Mouse (Mus musculus) heart, postnatal 10 days (tissue): ENCODE results near the gene Zfp119b. TPM values are rescaled to one million over a fixed set of nuclear protein-coding genes. Genes with fewer than 3 reads are reported as not detected.
A peak's percentile ranks its signal among the peaks of the same experiment; 100 is the strongest.

ENCODE experiments used
- DNase-seq, 2 experiments: peaks; one replicate each; pipeline ENCODE4 v3.0.0; 2021
- intact Hi-C: fragments of 180-260 bp; cut with DNase I; formaldehyde crosslinking; loops from one replicate; pipeline ENCODE4 v1.15.1; 2025
- total RNA-seq, 2 experiments: library from RNA; stranded (reverse); gene quantifications; 2 replicates each; pipeline ENCODE4 v1.2.3; 2021

Zfp119b gene
- total RNA-seq, result 1 to 10 TPM; 4.4 to 4.5 TPM

GRCm38 (mm10) chr17:55949400-55949799 lies at the start of gene Zfp119b:
Gene Zfp119b, minus strand, starts transcription at chr17:55949500.
- intact Hi-C loops, result no loop called here

GRCm38 (mm10) chr17:55996007-55996406 lies 46.7 kb upstream of the Zfp119b start:
- peak in 1 of 2 experiments; percentile 29 for DNase-seq
- intact Hi-C loops, result no loop called here

More at GRCm38 (mm10) chr17:55949400-55949799, at the start of gene Zfp119b:
- DNase-seq, result no peak

- intact Hi-C loops, result no loop called here
- DNase-seq, result no peak
Observed at GRCm38 (mm10) chr17:55990278-55990898, 41.1 kb upstream of the Zfp119b start.

- intact Hi-C loops, result no loop called here
Observed at GRCm38 (mm10) chr17:55986030-55986961, 37.0 kb upstream of the Zfp119b start, which contains the start of gene Fsd1. Gene Fsd1, plus strand, starts transcription at chr17:55986509.

GRCm38 (mm10) chr17:55977301-55977700 lies 28.0 kb upstream of the Zfp119b start:
- DNase-seq, result no peak
- intact Hi-C loops, result no loop called here

More at GRCm38 (mm10) chr17:55986030-55986961, 37.0 kb upstream of the Zfp119b start, which contains the start of gene Fsd1:
- peak; percentile 43 to 68 for DNase-seq

- peak; percentile 83 to 91 for DNase-seq
- intact Hi-C loops, result loop anchor here (1.0 kb wide), 1 partner anchor 34 kb away; no protein-coding TSS in a partner anchor
Observed at GRCm38 (mm10) chr17:55976255-55976862, 27.1 kb upstream of the Zfp119b start.

- intact Hi-C loops, result no loop called here
- no peak for DNase-seq
Observed at GRCm38 (mm10) chr17:55971453-55971852, 22.2 kb upstream of the Zfp119b start.

- DNase-seq, result peak; percentile 47 to 54
- intact Hi-C loops, result no loop called here
Observed at GRCm38 (mm10) chr17:55969966-55970891, 20.9 kb upstream of the Zfp119b start, which contains the start of gene Shd. Gene Shd, plus strand, starts transcription at chr17:55970467.

- DNase-seq, result peak; percentile 29 to 45
- intact Hi-C loops, result no loop called here
Observed at GRCm38 (mm10) chr17:55969560-55969959, 20.3 kb upstream of the Zfp119b start.

- peak; percentile 41 to 55 for DNase-seq
- intact Hi-C loops, result no loop called here
Observed at GRCm38 (mm10) chr17:55968210-55968609, 18.9 kb upstream of the Zfp119b start.

- intact Hi-C loops, result no loop called here
- no peak for DNase-seq
Observed at GRCm38 (mm10) chr17:55967186-55967585, 17.9 kb upstream of the Zfp119b start.

GRCm38 (mm10) chr17:55964996-55965395 lies 15.7 kb upstream of the Zfp119b start:
- intact Hi-C loops, result no loop called here
- DNase-seq, result no peak

GRCm38 (mm10) chr17:55964496-55964895 lies 15.2 kb upstream of the Zfp119b start:
- intact Hi-C loops, result no loop called here
- DNase-seq, result no peak

GRCm38 (mm10) chr17:55963171-55963570 lies 13.9 kb upstream of the Zfp119b start:
- no peak for DNase-seq
- intact Hi-C loops, result no loop called here

- DNase-seq, result no peak
- intact Hi-C loops, result no loop called here
Observed at GRCm38 (mm10) chr17:55961631-55962030, 12.3 kb upstream of the Zfp119b start.

- DNase-seq, result no peak
- intact Hi-C loops, result no loop called here
Observed at GRCm38 (mm10) chr17:55960791-55961190, 11.5 kb upstream of the Zfp119b start.

GRCm38 (mm10) chr17:55959946-55960740 lies 10.8 kb upstream of the Zfp119b start:
- DNase-seq, result no peak

GRCm38 (mm10) chr17:55958918-55959728 lies 9.8 kb upstream of the Zfp119b start, which contains the start of gene Yju2:
Gene Yju2, plus strand, starts transcription at chr17:55959099.
- peak; percentile 95 to 98 for DNase-seq
- intact Hi-C loops, result loop anchor here (5.0 kb wide), 1 partner anchor 293 kb away; no protein-coding TSS in a partner anchor

More at GRCm38 (mm10) chr17:55959946-55960740, 10.8 kb upstream of the Zfp119b start:
- intact Hi-C loops, result loop anchor here (5.0 kb wide), 1 partner anchor 292 kb away; no protein-coding TSS in a partner anchor
